Mouse (Mus musculus) forelimb bud, embryonic 11.5 days (tissue): ENCODE data around the gene Kifc3.
"Not testable (repeated sequence)": the region's sequence is repeated elsewhere in the genome, so short reads cannot be mapped to it uniquely, and the experiment has no call there.

Experiments used
- DNase-seq: peaks from one replicate; pipeline ENCODE4 v3.0.0-alpha.2; 2012; ENCODE audit warnings: low read depth, low spot score

The Kifc3 gene

DNA sequence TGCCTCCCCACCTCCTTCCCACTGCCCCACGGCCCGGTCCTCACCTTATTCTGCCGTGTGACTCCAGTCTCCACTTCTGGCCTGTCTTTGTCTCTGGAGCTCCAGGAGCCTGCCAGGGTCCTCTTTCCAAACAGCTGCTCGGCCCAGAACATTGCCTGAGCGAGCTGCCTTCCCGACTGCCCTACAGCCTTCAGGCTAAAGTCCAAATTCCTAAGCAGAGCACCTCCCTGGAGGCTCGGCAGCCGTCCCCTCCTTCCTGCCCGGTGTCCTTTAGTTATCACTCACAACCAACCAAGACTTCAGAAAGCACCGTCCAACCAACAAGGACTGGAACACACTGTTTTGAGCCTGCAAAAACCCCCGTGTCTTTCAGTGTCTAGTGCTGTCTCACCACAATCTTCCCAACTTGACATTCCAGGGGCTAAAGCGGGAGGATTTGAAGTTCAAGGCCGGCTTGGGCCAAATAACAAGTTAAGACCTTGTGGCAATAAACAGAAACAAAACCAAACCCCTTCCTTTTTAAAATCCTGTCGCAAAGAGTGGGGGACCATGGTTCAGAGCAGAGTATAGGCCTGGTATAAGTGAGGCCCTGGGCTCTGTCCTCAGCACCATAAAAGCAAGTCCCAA, at the start of gene Kifc3:
Gene Kifc3, minus strand, starts transcription at position 164 of the 627 bp plus-strand sequence.
- DNase-seq, result no peak

DNA sequence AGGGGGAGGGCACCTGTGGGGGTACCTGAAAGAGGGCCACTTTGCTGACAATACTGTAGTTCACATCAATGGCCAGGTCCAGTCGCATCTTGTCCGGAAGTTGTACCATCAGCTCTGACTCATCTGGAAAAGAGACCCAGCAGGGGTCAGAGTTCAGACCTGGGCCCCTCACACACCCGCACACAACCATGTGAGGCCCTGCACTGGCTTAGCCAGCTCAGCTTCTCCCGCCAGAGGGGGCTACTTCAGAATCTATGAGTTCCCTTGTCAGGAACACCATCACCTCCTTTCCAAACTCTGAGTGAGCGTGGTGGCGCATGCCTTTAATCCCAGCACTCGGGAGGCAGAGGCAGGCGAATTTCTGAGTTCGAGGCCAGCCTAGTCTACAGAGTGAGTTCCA, 49.4 kb upstream of the Kifc3 start:
- no peak for DNase-seq

DNA sequence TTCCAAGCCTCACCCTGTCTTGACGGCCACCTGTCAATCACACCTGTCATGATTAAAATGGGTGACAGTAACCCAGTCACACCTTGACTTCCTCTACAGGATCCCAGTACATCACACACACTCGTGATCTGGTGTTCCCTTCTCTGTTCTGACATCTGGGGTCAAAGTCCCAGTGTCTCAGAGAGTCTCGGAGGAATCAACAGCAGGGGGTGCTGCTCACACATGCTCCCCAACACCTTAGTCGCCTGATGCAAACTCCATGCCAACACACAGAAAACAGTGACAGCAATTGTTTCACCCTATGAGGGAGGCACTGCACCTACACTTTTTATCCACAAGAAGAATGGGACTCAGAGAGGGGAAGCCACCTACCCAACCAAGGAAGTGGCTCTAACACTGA, 47.2 kb upstream of the Kifc3 start:
- DNase-seq, result no peak

DNA sequence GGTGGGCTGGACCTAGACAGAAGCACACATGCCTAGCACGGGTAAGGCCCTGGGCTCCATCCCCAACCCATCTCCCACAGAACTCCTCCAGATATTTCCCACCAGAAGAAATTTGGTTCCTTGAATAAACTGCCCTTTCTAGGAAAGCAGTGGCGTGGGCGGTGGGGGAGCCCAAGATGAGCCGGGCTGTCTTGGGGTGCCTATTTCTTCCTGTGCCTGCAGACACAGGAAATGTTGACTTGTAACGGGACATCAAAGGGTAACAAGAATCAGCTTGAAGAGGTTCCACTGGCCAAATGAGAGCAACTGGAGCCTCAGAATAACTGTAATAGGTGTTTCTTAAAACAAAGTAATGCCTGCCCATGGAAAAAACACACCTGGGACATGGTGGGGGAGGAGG, 44.7 kb upstream of the Kifc3 start:
- no peak for DNase-seq

DNA sequence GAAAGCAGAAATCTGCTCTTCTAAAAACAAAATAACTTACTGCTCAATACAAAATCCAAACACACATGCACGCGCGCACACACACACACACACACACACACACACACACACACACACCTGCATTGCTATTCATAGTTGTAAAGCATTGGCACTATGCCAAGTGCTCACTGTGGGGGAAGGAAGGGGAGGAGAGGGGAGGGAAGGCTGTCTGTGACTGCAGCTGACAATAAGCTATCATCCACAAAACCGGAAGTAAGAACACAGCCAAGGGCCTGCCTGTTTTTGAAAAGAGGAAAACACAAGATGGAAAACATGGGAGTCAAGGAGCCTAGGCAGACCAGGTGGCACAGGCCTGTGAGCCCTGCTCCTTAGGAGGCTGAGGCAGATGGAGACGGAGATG, 42.6 kb upstream of the Kifc3 start:
- DNase-seq, result peak; percentile 19

DNA sequence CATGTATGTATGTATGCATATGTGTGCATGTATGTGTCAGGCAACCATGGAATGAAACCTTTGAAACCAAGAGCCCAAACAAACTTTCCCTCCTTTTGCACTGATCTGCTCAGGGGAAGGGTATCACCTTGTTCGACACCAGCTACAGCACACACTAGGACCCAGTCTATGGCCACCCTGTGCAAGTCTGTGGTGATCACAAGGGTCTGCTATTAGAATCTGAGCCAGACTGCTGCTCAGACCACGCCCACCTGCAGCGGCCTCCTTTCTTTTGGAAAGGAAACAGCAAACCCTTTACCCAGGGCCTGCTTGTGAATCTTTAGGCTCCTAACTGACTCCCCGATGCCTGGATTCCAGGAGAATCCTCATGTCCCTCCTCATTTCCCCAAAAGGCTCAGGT, 41.2 kb upstream of the Kifc3 start:
- no peak for DNase-seq

DNA sequence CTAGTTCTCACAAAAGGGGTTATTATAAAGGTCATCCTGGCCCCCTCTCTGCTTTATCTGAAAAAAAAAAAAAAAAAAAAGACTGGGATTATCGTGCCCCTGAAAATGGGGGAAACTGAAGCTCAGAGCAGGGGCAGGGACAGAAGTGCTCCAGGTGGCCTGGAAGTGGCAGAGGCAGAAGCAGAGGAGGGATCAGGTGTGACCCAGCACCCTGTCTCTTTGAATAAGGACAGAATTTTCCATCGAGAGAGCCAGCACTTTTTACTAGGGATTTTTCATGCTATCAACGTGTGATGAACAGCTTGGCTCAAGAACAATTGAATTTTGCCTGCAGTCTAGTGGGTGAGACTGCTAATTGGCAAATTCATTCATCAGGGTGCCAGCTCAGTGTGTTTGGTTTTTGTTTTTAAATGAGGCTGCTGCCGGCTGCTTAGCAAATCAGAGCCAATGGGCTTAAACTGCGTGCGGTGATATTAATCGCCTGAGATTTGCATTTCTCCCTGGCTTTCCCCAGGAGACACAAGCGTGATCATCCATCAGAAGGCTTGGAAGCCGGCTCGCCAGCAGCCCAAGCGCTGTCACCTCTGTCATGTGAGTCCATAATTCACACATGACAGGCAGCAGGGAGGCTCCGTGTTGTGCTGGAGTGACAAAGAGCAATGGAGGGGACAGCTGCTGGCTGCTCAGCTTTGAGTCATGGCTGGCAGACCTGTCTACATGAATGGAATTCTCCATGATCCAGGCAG, 40.4 kb upstream of the Kifc3 start:
- DNase-seq, result no peak

DNA sequence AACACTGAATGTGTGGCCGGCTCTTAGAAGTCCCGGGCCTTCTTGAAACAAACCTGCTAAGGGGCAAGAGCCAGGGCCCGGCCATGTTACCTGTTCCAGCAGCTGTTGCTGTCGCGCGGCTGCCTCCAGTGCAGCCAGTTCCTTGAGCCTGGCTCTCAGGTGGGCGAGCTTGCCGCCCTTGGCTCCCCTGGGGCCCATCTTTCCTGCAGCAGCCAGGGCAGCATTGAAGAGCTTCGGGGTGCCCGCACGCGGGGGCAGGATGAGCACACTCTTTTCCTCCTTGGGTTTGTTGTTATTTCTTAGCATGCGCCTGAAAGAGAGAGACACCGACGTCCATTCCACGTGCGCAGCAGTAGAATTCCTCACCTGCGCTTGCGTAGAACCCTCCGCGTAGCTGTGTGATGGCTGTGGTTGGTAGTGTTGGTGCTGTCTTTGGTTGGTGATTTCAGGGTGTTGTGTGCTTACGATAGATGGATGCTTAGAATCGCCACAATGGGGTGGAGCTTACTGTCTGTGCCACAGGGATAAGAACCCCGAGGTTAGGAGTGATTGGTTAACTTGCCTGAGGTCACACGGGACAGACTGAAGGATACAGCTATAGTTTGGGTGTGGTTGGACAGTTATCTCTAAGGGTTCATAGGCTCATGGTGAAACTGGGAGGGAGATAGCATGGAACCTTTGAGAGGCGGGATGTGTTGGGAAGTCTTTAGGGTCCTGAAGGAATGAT, 39.6 kb upstream of the Kifc3 start:
- DNase-seq, result no peak

DNA sequence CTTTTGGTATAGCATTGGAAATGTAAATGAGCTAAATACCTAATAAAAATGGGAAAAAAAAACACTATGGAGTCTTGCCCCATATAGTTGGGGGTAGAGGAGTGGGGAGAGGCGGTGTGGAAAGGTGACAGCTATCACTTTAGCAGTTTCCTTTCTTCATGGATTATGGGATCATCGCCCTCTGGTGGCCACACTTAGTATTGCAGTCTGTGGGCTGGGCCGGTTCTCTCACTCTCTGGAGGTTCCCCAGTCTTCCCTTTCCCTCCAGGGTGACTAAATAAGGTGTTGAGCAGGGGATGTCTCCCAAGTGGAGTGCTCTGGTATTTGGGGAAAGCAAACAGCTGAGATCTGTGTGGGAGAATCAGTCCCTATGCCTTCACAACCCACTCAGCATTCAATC, 33.1 kb upstream of the Kifc3 start:
- peak; percentile 67 for DNase-seq

DNA sequence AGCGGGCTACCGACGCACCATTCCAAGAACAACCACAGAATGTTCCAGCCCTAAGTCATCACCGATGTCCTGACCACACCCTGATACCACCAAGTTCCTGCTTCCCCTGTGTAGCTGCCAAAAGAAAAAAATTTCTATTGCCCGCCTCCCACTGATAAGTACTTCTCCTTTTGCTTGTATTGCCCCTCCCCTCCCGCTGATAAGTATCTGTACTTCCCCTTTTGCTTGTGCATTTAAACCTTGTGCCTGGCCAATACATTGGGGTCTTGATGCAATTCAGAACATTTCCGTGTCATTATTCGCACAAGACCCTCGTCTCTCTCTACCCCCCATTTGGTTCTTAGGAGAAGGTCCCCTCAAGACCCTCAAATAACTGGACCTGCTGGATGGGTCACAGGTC, 27.5 kb upstream of the Kifc3 start:
- not testable (repeated sequence) for DNase-seq

DNA sequence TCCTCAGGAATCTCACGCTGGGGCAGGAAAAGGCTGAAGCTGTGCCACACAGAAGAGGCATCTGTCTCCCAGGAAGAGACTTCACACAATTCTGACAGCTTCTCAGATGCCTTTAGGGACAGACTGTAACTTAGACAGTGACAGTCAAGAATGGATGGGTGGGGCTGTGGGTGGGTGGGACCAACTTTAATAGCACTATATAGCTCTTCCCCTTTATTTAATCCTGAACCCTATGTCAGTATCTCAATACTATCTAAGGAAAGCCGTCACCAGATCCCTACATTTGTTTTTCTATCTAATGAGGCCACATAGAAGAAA, 24.5 kb upstream of the Kifc3 start:
- no peak for DNase-seq

DNA sequence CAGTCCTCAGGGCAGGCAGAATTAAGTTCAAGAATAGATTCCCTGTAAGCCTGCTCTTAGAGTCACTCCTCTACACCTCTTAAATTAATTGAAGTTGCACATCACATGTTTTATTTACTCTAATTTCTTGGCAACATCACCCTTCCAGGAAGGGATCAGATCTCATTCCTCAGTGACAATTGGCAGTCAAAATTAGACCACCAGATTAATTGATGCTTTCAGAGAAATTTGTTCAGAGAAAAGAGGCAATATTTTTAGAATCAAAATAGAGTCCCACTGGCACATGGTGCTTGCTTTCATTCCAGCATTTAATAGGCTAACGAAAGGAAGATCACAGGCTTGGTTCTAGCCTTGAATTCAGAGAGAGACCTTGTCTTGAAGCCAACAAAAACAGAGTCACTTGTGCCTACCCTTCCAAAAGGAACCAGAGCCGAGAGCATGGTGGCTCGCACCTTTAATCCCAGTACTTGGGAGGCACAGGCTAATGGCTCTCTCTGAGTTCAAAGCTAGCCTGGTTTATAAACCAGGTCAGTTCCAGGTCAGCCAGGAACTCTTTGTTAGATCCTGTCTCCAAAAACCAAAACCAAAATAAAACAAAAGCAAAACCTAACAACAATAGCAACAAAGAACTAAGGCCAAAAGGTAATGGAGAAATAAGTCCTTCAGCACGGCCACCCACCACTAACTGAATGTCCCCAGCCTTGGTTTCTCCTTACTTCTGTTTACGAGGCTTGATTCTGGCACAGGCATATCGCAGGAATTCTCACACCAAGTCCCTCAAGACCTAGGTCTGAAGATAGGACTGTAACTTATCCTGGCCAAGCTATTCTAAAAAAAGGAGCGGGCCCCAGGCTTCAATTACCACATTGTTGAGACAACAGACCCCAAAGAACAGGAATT, 23.9 kb upstream of the Kifc3 start:
- no peak for DNase-seq

DNA sequence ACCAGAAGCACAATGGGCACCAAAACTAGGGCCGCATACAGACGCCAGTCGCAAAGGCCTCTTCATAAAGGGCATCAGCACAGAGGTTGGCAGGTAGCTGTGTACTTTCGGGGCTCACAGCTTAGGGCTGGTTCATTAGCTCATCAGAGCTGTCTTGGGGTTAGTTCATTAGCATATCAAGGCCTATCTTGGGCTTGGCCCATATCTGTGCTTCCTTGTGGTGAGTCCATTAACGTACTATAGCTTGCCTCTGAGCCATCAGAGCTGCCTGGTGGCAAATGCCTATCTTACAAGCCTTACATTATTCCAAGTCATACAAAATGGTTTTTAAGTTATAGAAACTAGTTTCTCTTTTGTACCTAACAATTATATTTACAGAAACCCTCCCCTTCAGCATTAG, 21.4 kb upstream of the Kifc3 start:
- DNase-seq, result no peak

DNA sequence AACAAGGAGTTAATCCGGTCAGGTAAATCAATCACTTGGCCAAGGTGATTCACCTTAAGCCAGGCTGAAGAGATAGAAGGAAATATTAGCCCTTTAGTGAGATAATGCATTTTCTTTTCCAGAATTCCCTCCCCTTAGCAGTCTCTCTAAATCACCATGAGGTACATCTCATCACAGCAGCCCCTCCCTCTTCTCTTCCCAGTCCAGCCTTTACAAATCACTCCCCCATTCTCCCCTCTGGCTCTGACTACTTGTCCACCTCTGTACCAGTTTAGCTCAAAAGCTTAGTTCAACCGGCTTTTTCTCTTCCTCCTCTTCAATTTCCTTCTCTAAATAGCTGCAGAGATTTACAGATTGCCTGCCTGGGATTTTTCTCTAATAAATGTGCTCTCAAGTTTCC, 18.4 kb upstream of the Kifc3 start:
- DNase-seq, result no peak

DNA sequence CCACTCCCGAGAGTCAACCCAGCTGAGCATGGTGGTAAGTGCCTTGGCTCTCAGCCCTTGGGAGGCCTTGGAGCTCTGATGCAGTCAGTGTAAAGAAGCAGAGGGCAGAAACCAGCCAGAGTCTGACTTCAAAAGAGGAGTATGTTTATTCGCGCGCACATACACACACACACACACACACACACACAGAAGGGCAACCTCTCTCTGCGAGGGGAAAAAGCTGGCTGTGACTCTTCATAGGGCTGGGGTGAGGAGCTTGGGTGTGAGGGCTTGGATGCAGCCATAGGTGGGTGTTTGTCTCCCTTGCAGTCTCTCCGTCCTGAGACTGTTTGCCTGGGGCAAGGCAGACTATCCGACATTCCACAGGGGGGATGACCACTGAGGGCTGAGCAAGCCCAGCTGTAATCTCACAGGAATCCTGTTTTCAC, 18.0 kb upstream of the Kifc3 start:
- DNase-seq, result no peak

DNA sequence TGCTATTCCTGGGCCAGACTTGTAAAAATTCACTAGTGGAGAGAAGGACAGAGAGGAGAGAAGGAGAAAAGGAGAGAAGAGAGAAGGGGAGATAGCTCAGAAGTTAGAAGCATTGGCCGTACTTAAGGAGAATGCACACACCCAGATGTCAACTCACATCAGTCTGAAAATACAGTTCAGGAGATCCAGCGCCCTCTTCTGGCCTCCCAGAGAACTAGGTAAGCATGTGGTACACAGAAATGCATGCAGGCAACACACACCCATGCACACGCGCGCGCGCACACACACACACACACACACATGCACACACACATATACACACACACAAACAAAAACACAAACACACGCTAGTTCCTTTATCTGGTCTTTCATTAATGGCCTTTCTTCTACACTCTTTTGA, 17.0 kb upstream of the Kifc3 start:
- DNase-seq, result no peak

DNA sequence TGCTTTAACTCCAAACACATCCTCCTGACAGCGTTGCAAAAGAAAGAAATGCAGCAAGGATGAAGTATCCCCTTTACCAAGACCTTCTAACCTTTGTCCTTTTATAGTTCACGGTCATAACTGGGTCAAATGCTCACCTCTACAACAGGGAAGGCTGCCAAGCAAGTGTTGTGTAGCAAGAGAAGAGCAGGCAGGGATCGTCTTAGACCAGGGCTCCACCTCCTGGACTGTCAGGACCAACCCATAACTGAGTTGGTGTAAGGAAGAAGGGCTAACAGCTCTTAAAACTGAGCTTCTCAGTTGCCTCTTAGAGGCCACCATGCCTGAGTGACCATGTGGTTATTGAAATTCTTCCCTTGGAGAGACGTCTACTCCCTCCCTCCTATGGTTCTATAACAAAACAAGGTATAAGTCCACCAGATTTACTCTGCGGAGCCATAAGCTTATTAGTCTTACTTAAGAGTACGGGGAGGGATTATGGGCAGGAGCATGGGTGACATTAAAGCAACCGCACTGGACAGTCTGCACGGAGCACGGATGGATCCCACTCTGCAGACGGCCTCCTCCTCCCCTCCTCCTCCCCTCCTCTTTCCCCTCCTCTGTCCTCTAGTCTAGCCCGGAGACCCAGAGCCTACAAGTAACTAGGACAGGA, 13.2 kb upstream of the Kifc3 start:
- no peak for DNase-seq

DNA sequence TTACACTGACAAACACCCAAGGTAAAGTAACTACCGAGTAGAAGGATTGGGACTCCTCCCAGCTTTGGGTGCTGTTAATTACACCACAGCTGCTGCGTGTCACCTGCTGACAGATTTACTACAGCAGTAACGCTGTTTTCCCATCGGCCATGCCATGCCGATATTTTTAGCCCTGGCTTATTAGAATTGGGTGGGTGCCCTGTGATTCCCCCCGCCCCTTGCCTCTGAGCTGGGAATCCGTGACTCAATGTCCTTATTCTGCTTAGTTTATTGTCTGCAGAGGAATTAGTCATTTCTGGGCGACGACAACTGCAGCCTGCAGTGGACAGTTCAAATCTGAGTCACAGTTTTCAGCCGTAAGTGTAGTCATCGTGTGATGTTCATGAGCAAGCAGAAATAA, 7.3 kb upstream of the Kifc3 start:
- peak; percentile 31 for DNase-seq

DNA sequence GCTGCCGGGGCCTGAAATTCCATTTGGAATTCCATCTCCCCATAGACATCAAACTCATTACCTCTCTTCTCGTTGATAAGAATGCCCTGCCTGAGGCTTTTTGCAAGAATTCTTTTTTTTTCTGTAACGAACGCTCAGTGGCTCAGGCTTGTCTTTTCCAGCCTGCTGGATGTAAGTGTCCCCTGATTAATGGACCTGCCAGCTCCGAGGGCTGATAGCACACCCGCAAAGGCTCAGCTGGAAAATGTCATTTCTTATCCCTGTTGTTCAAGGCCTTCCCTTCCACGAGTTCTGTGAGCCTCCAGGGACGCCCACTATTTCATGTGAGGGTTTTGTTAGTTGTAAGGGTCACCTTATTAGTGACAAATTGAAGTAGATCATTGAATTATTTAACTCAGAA, 3.3 kb upstream of the Kifc3 start:
- DNase-seq, result no peak

DNA sequence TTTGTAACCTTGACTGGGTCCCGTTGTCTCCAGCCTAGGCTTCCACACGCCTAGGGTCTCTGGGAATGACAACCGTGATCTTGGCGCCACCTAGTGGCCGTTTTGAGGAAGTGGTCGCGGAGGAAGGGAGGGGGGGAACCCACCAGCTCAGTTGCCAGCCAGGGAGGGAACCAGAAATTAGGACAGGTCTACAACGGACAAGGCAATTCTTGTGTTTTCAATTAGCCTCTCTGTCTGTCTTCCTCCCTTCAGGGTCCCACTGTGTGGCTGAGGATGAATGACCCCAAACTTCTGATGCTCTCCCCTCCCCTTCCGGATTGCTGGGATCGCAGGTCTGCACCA, 1.4 kb upstream of the Kifc3 start:
- peak; percentile 77 for DNase-seq

DNA sequence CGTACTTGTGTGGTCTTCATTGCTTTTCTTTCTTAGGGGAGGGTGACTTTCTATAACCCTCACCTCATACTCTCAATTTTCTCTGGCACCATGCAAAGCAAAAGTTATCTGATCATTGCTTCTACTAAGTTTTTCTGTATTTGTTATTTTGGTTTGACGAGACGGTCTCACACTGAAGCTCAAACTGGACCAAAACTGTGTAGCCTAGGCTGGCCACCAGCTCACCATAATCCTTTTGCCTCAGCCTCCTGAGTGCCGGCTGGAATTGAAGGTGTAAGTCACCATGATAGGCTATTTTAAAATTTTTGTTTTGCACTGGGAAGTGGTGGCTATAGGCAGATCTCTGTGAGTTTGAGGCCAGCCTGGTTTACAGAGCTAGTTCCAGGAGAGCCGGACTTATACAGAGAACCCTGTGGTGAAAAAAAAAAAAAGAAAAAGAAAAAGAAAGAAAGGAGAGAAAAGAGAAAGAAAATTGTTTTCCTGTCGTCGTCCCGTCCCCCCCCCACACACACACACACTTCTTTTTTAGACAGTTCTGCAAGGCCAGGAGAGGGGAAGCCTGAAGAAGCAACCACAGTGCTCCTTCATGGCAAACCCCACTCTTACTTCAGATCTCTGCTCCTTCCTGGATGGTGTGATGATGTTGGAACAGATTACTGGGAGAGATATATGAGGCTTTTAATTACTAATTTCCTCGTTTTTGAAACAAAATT, 870 bp upstream of the Kifc3 start:
- DNase-seq, result no peak
